Mouse (Mus musculus): Measurements from ENCODE around the gene Ms4a4c.
"Not testable (repeated sequence)": the region's sequence is repeated elsewhere in the genome, so short reads cannot be mapped to it uniquely, and the experiment has no call there.

Gene Ms4a4c

GRCm38 (mm10) chr19:11459041-11459440 lies 54.5 kb downstream of the Ms4a4c start:
- not testable (repeated sequence) for DNase-seq (ENCODE audit: low spot score in 2 of 2)

GRCm38 (mm10) chr19:11464795-11465194 lies 60.2 kb downstream of the Ms4a4c start:
- DNase-seq (ENCODE audit: low spot score in 2 of 2) = not testable (repeated sequence)

- no peak for DNase-seq (ENCODE audit: low spot score in 2 of 2)
These were observed 61.9 kb downstream of the Ms4a4c start for GRCm38 (mm10) chr19:11466471-11466870.

- DNase-seq (ENCODE audit: low spot score in 2 of 2) = not testable (repeated sequence)
These were observed 63.8 kb downstream of the Ms4a4c start for GRCm38 (mm10) chr19:11468361-11468760.

GRCm38 (mm10) chr19:11469215-11469614 lies 64.6 kb downstream of the Ms4a4c start, which contains the start of gene Ms4a6c:
TSS of gene Ms4a6c (plus strand) at chr19:11469366.
- DNase-seq (ENCODE audit: low spot score in 2 of 2) = not testable (repeated sequence)

All from thymus, postnatal 10 days (tissue).